Mouse (Mus musculus) gastrocnemius, adult 8-10 months (tissue): Measurements from ENCODE around the gene Fezf2. TPM values are rescaled to one million over a fixed set of nuclear protein-coding genes. Genes with fewer than 3 reads are reported as not detected.

ENCODE experiments used
- DNase-seq, 2 experiments: peaks; one replicate each; pipeline ENCODE4 v3.0.0; 2022; ENCODE audit warnings: low spot score in 2 of 2
- total RNA-seq, 4 experiments: library from RNA; stranded (reverse); gene quantifications; 2 replicates each; pipeline ENCODE4 v1.2.4; 2022

Gene Fezf2
- total RNA-seq, 4 experiments from 2014 or later: not detected

- no peak for DNase-seq
Observed at GRCm38 (mm10) chr14:12343451-12343941, 4.5 kb downstream of the Fezf2 start.

- DNase-seq: no peak
Observed at GRCm38 (mm10) chr14:12342458-12343131, 5.4 kb downstream of the Fezf2 start.

- no peak for DNase-seq
Observed at GRCm38 (mm10) chr14:12341789-12342457, 6.1 kb downstream of the Fezf2 start.

- DNase-seq: no peak
Observed at GRCm38 (mm10) chr14:12341075-12341788, 6.8 kb downstream of the Fezf2 start.

GRCm38 (mm10) chr14:12340238-12341074 lies 7.5 kb downstream of the Fezf2 start:
- no peak for DNase-seq

GRCm38 (mm10) chr14:12338811-12339565 lies 9.0 kb downstream of the Fezf2 start:
- DNase-seq: no peak

- DNase-seq: no peak
Observed at GRCm38 (mm10) chr14:12337998-12338809, 9.8 kb downstream of the Fezf2 start.

- no peak for DNase-seq
Observed at GRCm38 (mm10) chr14:12337421-12337997, 10.5 kb downstream of the Fezf2 start.

GRCm38 (mm10) chr14:12334925-12335324 lies 13.1 kb downstream of the Fezf2 start:
- no peak for DNase-seq

GRCm38 (mm10) chr14:12333622-12334021 lies 14.4 kb downstream of the Fezf2 start:
- no peak for DNase-seq

- no peak for DNase-seq
Observed at GRCm38 (mm10) chr14:12303106-12303505, 44.9 kb downstream of the Fezf2 start.

- DNase-seq: no peak
Observed at GRCm38 (mm10) chr14:12300677-12301076, 47.3 kb downstream of the Fezf2 start.

GRCm38 (mm10) chr14:12300275-12300674 lies 47.7 kb downstream of the Fezf2 start:
- no peak for DNase-seq

GRCm38 (mm10) chr14:12299654-12300053 lies 48.3 kb downstream of the Fezf2 start:
- DNase-seq: no peak

- DNase-seq: no peak
Observed at GRCm38 (mm10) chr14:12299171-12299570, 48.8 kb downstream of the Fezf2 start.

- DNase-seq: no peak
Observed at GRCm38 (mm10) chr14:12296391-12296790, 51.6 kb downstream of the Fezf2 start.
